Mouse (Mus musculus) layer of hippocampus, adult 18-20 months (tissue): Measurements from ENCODE around the gene Cd3eap. TPM values are rescaled to one million over a fixed set of nuclear protein-coding genes. Genes with fewer than 3 reads are reported as not detected.

ENCODE experiments used
- DNase-seq, 2 experiments: peaks; one replicate each; pipeline ENCODE4 v3.0.0; 2022; ENCODE audit warnings: low spot score in 2 of 2
- long read RNA-seq: library from polyadenylated mRNA; stranded (forward); transcript quantifications from one replicate; pipeline ENCODE4 v2.0.0, GENCODE M21; 2021
- total RNA-seq, 2 experiments: library from RNA; stranded (reverse); gene quantifications; 2 replicates each; pipeline ENCODE4 v1.2.3; 2021

The Cd3eap gene
- total RNA-seq: 10 to 100 TPM; 19.9 to 21.0 TPM
- long read RNA-seq, transcript Cd3eap-201 (3 exons, 2,239 nt): major isoform, 11 of 21 reads
- long read RNA-seq, partial matches to known transcripts: 0 of 21 reads
- long read RNA-seq, other reads (novel, unspliced or antisense): 10 of 21 reads

DNA sequence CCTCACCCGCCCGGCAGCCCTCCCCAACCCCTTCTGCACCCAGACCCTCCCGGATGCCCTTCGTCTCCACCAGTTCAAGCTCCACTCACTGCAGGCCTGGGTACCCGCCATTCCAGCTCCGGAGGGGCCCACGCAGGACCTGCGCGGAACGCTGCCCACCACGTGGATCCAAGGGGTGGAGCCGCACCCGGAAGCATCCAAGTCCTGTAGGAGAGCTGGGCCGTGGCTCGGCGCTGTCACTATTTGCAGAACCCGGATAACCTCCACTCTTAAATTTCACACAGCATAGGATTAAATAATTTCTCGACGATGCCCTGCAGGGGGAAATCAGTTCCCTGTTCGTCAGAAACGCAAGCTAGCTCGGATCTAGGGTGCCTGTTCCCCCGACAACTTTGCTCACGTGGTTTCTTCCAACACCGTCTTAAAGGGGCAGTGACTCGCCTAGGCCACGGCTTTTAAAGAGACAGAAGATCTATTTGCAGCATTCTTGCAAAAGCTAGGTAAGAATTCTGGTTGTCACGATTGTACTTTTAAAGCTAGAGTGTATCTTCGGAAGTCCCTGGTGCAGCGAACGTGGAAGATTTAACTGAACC is at the start of gene Cd3eap, which contains the start of gene Ppp1r13l:
Cd3eap (minus strand) TSS at position 185 of the 593 bp plus-strand sequence.
Ppp1r13l (plus strand) TSS at position 451 of the 593 bp plus-strand sequence.
- DNase-seq: peak; percentile 85 to 92

DNA sequence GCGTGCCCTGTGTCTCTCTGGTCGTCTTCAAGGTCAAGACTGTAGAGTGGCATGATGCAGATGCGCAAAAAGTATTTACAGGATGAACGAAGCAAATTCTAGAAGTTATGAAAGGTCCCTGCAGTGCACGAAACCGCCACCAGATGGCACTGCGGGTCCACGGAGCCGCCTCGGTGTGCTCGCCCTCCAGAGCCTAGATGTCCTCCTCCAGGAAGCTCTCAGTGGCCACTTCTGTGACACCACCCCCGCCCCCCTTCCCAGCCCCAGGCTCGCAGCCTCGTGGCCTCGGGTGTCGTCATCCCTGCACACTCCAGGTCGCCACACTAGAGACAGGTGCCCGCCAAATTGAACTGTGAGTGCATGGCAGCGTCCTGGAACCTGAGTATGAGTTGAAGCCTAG is 46.1 kb upstream of the Cd3eap start:
- DNase-seq: peak; percentile 50 to 85

DNA sequence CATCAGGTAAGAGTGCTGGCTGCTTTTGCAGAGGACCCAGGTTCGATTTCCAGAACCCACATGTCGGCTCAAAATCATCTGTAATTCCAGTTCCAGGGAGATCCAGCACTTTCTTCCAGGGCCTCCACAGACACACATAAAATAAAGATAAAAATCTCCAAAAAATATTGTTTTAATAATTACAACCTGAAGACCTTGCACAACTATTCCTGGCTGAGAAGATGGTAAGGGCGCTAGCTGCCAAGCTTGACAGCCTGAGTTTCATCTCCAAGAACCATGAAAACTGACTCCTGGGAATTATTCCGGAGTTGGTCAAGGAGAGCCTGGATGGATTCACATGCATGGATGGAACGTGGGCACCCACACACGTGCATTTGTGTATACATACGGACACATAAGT is 45.2 kb upstream of the Cd3eap start, which contains the start of gene Ckm:
Ckm (plus strand) TSS at position 301 of the 400 bp plus-strand sequence.
- DNase-seq: no peak

DNA sequence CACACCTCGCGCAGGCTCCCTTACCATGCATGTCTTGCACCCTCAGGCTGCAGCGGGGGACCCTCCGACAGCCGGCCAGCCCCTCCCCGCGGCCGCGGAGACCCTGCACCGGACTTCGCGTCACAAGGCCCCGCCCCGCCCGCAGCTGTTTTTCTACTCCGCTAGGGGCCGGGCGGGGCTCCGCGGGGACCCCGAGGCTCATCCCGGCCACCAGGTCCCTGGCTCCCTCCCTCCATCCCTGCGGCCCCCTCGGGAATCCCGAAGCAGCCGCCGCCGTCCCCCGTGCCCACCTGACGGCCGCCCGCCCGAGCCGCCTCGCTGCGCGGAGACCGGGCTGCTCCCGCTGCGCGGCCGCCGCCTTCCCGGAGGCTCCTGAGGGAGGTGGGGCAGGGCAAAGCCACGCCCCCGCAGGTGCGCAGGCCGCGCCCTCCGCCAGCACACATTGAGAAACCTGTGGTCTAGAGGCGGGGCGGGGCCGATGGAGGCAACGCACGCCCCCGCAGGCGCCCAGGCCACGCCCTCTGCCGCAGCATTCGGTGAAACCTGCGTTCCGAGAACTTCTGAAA is 44.5 kb upstream of the Cd3eap start, which contains the start of gene Klc3:
Klc3 (minus strand) TSS at position 374 of the 566 bp plus-strand sequence.
- DNase-seq: no peak

DNA sequence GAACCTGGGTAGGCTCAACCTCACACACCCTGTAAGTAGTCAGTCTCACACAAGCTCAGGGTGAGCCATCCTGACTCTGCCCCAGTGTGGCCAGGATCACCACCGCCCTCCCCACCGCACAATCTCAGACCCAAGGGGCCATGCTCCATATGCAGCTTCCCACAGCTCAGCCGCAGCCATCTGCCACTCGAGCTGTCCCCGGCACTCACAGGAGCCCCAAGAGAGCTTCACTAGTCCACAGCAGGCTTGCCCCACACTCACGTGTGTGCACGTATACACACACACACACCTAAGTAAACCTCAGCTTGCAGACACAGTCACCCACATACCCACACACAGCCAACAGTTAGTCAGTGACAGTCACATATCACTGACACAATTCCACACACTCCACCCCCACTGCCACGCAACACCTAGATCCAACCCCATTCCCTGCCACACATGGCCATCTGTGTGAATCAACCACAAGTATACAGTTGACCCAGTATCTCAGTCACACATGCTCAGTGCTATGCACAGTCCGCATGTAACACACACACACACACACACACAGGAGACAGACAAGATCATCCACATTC is 43.3 kb upstream of the Cd3eap start:
- no peak for DNase-seq

DNA sequence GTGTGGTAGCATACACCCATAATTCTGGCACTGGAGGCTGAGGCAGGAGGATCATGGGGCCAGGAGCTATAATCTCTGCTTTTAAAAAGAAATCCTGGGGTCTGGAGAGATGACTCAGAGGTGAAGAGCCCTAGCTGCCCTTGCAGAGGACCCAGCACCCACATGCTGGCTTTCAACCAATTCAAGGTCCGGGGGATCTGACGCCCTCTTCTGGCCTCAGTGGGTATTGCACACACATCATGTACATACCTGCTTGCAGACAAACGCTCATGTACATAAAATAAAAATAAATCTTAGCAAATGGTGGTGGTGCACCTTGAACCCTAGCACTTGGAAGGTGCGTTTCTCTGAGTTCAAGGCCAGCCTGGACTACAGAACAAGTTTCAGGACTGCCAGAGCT is 41.7 kb upstream of the Cd3eap start:
- DNase-seq: no peak

DNA sequence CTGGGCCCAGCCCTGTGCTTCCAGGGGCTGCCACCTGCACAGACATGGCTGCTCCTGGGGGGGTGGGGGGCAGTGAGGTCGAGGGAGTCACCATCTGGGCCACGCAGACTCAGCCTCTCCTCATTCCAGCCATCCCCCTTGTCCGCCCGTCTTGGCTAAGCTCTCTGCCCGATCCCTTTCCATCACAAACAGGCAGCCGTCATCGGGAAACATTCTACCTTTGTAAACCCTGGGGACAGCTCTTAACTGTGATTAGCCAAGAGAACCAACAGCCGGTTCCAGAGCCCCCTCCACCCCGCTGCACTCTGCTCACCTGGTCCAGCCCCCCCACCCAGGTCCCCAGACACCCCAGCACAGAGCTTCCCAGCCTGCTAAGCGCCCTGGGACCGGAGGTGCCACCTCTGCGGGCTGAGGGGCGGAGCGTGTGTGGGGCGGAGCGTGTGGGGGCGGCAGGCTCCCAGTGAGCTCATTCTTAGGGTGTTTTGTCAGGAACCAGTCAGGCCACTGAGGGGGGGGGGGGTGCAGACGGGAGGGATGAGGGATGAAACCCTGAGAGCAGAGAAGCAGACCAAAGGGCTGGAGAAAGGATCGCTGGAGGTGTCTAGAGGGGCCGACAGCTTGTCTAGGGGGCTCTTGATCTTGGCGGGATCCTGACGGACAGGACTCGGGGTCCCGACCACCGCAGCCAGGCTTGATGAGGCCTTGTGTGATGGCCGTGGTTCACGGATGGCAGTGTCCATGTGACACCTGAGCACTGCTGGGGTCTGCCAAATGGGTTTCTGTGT is 40.4 kb upstream of the Cd3eap start:
- no peak for DNase-seq

DNA sequence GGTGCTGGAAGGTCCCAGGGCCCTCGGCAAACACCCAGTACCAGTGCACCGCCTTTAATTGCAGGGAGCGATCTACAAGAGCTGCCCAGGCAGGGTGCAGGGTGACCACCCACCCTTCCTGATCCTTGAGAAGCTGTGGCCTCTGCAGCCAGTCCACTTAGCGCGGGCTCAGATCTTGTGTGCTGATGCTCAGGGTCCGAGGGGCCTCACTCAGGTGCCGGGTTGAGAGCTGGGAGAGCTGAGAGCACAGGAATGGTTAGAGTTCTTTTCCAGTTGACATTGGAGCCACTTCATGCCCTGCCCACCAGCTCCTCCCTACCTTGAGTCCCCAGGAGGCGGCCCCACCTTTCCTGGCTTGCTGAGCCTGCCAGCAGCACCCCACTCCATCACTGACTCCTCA is 35.2 kb upstream of the Cd3eap start:
- no peak for DNase-seq

DNA sequence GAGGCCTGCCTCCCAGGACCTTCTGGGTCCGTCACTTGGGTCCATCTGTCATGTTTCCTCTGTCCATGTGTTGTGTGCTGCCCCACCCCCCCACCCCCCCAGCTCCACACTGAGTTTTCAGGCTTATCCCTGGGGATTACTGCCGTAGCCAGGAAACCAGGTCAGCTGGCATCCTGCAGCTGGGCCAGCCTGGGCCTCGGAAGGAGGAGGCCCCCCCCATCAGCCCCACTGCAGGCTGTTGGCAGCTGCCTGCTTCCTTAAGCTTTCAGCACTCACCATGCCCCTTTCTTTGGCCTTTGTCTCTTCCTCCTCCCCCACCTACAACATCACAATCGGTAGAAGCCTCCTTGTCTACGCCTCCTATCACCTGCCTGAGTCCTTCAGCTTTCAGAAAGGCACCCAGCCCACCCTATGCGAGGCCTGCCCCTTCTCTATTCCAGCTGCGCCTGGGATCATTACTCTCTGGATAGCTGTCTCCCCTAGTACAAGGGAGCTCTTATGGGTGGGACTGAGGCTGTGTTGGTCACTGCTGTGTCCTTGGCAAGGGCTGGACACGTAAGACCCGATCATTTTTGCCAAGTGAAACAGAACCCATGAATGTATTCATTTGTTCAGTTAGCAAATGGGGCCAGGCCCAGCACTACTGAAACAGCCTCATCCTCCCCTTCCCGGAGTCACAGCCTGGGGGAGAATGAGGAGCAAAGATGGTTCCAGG is 29.6 kb upstream of the Cd3eap start:
- DNase-seq: no peak

DNA sequence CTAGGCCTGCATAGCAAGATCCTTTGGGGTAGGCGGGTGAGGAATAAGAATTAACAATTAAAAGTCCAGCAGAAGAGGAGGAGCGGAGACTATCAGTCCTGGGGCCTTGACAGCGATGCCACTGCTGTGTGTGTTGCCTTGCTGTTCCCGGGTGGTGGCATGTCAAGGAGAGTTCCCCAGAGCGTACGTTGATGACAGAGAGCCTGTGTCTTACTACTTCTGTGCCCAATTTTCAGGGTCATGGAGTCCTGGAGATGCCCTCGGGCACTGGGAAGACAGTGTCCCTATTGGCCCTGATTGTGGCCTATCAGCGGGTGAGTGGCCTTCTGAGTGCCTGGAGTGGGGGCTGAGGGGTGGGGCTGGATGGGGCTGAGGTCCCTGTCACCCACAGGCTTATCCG is 24.4 kb upstream of the Cd3eap start:
- DNase-seq: no peak

DNA sequence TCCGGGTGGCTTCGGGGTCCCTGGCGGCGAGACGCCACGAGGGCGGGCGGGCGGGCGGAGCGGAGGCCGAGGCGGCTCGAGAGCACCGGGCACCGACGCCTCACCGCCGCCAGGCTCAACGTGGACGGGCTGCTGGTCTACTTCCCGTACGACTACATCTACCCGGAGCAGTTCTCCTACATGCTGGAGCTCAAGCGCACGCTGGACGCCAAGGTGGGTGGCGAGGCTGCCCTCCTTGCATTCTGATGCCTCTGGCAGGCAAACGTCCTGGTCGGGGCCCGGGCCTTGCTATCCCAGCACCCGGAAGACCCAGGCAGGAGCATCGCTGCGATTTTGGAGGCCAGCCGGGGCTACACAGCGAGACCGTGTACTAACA is 22.9 kb upstream of the Cd3eap start:
- DNase-seq: peak in 1 of 2 experiments; percentile 39

DNA sequence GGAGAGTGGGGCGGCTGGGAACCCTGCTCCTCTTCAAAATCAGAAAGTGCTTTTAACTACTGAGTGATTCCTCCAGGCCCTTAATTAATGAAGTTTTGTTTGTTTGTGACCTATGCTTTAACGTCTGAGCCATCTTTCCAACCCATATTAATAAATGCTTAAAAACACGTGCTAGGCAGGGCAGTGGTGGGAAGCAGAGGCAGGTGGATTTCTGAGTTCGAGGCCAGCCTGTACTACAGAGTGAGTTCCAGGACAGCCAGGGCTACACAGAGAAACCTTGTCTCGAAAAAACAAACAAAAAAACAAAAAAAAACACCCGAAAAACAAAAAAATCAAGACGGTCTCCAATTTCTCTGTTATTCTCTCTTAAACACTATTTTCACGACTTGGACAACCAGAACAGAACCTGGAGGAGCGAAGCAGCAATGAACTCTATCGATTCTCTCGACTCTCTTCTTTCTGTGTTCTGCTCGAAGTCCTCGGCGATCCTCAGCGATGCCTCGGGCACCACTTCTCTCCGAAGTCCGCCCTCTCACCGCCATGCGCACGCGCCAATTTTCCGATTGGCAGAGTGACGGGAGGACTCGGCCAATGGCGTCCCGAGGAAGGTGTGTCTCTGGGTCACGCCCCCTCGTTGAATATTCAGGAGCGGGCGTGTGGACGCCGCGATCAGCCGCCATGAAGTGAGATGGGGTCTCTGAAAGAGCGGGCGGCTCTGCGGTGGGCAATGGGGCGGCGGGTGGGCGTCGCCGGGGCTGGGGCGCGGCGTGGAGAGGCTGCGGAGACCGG is 22.3 kb upstream of the Cd3eap start, which contains the start of gene Ercc2:
Ercc2 (plus strand) TSS at position 634 of the 789 bp plus-strand sequence.
- DNase-seq: peak; percentile 98

DNA sequence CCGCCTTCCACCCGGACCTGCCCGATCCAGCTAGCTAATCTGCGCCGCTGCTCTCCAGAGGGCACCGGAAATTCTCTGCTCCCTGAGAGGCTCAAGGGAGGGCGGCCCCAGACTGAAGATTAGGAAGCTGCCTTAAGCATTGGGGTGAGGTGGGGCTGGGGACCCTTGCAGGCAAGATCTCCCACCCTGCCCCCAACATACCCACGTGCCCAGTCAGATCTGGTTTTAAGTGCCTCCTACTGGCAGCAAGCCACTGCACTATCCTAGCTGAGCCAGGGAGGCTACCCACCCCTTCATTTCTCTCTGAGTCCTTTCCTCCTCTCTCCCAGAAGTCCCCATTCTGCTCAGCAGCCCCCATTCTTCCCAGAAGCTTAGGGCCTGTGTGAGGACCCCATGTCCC is 18.8 kb upstream of the Cd3eap start:
- DNase-seq: no peak

DNA sequence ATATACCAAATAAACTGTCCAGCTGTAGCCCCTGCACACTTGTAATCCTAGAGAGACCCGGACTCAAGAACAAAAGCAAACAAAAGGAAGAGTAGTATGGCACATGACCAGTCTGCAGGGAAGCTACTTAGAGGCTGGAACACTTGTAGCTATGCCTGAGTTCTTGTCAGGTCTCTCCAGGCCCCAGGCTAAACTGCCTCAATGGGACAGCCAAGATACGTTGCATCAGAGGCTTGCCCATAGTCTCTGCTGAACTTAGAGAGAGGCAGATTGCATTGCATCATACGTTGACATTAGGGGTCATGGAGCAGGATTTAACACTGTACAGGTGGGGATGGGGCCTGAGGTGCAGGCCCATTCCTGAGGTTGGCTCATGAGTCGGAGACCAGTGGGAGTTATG is 16.7 kb upstream of the Cd3eap start:
- no peak for DNase-seq

DNA sequence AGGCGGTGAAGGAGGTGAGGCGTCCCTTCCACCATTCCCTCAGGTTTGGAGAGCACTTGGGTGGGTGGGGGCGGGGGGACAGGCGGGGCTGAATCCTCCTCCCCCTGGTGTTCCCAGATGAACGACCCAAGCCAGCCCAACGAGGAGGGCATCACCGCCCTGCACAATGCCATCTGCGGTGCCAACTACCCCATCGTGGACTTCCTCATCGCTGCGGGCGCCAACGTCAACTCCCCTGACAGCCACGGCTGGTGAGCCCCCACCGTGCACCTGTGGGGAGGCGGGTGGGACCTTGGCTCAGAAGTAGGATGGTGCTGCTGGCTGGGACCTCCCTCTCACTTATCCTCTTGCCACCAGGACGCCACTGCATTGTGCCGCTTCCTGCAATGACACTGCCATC is 16.1 kb upstream of the Cd3eap start:
- DNase-seq: no peak

DNA sequence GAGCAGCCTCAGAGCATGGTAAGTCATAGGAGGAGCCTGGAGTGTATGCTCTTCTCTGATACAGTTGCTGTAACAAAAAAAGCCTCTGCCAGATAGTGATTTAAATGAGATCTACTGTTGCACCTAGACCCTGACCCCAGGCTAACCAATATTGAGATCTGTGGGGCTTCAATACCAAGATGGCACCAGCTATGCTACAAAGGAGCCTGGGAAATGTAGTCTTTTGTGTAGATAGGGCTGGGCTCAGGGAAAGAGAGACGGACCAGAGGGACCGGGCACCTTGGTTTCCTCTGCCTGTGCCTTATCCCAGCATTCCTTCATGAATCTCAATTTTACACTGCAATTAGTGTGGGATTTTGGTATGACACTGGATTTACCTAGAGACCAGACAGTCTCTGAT is 14.1 kb upstream of the Cd3eap start:
- no peak for DNase-seq

DNA sequence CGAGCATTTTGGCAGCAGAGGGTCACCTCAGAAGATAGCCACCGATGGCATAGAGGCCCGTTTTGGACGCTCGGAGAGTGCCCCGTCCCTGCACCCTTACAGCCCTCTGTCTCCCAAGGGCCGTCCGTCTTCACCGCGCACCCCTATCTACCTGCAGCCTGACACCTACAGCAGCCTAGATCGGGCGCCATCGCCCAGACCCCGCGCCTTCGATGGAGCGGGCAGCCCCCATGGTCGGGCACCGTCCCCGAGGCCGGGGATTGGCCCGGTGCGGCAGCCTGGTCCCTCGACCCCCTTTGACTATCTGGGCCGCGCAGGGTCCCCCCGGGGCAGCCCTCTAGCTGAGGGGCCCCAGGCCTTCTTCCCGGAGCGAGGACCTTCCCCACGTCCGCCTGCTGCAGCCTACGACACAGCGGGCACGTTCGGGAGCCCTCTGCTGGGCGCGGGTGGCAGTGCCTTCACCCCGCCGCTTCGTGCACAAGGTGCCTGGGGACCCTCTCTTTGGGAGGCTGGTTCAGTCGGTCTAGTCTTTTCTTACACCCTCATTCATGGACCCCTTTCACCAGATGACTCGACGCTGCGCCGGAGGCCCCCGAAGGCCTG is 10.6 kb upstream of the Cd3eap start:
- peak in 1 of 2 experiments; percentile 78 for DNase-seq

DNA sequence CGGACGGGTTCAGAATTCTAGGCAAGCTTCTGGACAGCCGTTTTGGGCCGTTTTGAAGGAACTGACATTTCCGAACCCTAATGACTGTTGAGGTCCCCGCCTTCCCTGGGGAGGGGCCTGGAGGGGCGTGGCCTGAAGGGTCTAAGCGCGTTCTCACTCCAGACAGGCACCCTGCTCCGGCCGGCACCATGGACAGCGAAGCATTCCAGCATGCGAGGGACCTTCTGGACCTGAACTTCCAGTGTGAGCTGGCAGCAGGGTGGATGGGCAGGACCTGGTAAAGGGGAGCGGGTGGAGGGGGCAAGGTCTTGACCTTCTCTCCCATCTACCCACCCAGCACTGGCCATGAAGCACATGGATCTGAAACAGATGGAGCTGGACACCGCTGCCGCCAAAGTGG is 9.1 kb upstream of the Cd3eap start:
- no peak for DNase-seq

DNA sequence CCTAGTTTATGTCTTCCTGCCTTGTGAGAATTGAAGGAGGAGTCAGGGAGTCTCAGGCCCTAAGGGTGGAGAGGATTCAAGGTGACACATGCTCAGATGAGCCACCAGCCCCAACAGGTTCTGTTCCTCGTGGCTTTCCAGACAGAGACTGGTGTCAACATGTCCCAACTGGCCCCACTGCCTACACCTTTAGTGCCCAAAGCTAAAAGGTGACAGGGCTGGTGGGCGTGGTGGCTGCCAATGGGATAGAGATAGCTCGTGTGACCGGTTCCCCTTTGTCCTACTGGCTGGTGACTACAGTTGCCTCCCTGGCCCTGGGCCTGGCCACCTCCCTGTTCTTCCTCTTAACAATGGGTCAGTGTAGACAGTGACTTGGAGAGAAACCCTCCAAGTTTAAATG is 6.1 kb upstream of the Cd3eap start:
- DNase-seq: no peak

DNA sequence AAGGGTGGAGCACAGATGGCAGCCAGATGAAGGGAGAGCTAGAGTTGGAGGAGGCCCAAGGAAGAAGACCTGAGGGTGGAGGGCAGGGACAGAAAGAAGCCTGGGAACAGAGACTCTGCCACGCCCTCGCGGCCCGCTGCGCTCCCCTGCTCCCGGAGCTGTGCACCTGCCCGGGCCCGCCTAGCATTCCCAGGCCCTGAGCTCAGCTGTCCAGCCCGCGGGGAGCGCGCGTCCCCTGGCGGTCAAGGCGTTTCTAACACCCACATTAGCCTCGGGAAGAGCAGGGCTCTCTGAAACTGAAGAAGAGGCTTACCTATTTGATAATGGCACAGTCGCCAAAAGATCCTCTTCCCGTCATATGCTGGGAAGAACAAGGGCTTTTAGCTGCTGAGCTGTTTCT is 4.6 kb upstream of the Cd3eap start:
- peak in 1 of 2 experiments; percentile 56 for DNase-seq
